Mouse (Mus musculus) lung, adult 2 months (tissue): ENCODE measurements around the gene Ly9.

Experiments
- CTCF ChIP-seq: fragments of 200-500 bp; IDR thresholded peaks from 2 replicates; pipeline ENCODE4 v1.5.1; 2011; ENCODE audit warnings: mild to moderate bottlenecking, low read length, control low read depth; ENCODE audit not compliant: insufficient read depth
- POLR2A ChIP-seq: fragments of 200-500 bp; IDR thresholded peaks from 2 replicates; pipeline ENCODE4 v1.6.1; 2011; ENCODE audit warnings: low read depth, mild to moderate bottlenecking, control low read depth, low read length, borderline replicate concordance; ENCODE audit errors: extremely low read depth

DNA sequence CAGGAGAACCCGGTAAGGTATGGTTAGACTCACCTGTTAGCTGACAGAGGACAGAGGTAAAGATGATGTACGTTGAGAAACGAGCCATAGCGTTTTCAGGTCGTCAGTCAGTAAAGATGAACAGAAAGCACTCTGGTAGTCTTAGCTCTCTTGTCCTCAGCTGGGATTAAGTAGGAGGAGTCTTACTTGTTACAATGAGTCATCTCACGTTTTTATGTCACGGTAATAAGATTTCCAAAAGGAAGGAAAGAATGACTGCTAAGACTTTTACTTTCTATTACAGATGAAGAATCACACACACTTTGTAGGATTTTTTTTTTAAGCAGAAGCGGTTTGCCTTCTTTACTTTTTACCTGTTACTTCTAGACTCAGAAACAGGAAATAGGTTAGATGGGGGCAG is 41.6 kb upstream of the Ly9 start:
- TF ChIP-seq CTCF (no peak), POLR2A (no peak)
